Mouse (Mus musculus) embryonic facial prominence, embryonic 15.5 days (tissue): ENCODE measurements around the gene Slc25a39. TPM values are rescaled to one million over a fixed set of nuclear protein-coding genes. Genes with fewer than 3 reads are reported as not detected.

Experiments used
- microRNA-seq: library from miRNA; unstranded; fragments of <30 nt; microRNA quantifications from one replicate; pipeline ENCODE4, GENCODE M21; 2016; ENCODE audit warnings: borderline number of aligned reads
- polyA plus RNA-seq: library from polyadenylated mRNA; unstranded; fragments of >200 nt; fragmentation: Nextera tagmentation; extraction: Ambion mirVana; gene quantifications from 2 replicates; pipeline ENCODE4 v1.2.1, GENCODE M21; 2015

Slc25a39 gene
- polyA plus RNA-seq, 1 experiment from 2014 or later, result 197 TPM

Small RNAs within 50 kb of the gene (microRNA-seq; reads per million reads assigned to microRNA genes)
- not detected for gene Mir6930

Other genes starting within 250 kb of the Slc25a39 start
- 113 and 128 TPM in 2 replicates for gene Lsm12, start 222.7 kb downstream of the Slc25a39 start, polyA plus RNA-seq
- 29.8 and 31.7 TPM in 2 replicates for gene G6pc3, start 218.3 kb downstream of the Slc25a39 start, polyA plus RNA-seq
- 105 and 106 TPM in 2 replicates for gene Hdac5, start 177.8 kb downstream of the Slc25a39 start, polyA plus RNA-seq
- 13.6 and 16.0 TPM in 2 replicates for gene BC030867, start 159.1 kb downstream of the Slc25a39 start, polyA plus RNA-seq
- 0.12 and 0.26 TPM in 2 replicates for gene Asb16, start 139.2 kb downstream of the Slc25a39 start, polyA plus RNA-seq
- 58.3 and 59.5 TPM in 2 replicates for gene Tmub2, start 123.0 kb downstream of the Slc25a39 start, polyA plus RNA-seq
- gene Atxn7l3, start 111.3 kb downstream of the Slc25a39 start, polyA plus RNA-seq, result 18.4 and 20.0 TPM in 2 replicates
- gene Ubtf, start 88.2 kb downstream of the Slc25a39 start, polyA plus RNA-seq, result 86.6 and 87.3 TPM in 2 replicates
- 5.0 and 5.2 TPM in 2 replicates for gene Slc4a1, start 41.7 kb downstream of the Slc25a39 start, polyA plus RNA-seq
- gene Rundc3a, start 14.5 kb downstream of the Slc25a39 start, polyA plus RNA-seq, result 7.5 and 8.3 TPM in 2 replicates
- 196 and 199 TPM in 2 replicates for gene Grn, start 22.4 kb upstream of the Slc25a39 start, polyA plus RNA-seq
- 8.5 and 9.7 TPM in 2 replicates for gene Fam171a2, start 39.7 kb upstream of the Slc25a39 start, polyA plus RNA-seq
- 9.1 and 9.5 TPM in 2 replicates for gene Itga2b, start 62.2 kb upstream of the Slc25a39 start, polyA plus RNA-seq
- gene Gpatch8, start 148.4 kb upstream of the Slc25a39 start, polyA plus RNA-seq, result 56.2 and 59.1 TPM in 2 replicates
- gene Gm11627, start 171.5 kb upstream of the Slc25a39 start, polyA plus RNA-seq, result 11.1 and 12.0 TPM in 2 replicates
- 45.8 and 47.6 TPM in 2 replicates for gene Fzd2, start 196.4 kb upstream of the Slc25a39 start, polyA plus RNA-seq